Mouse (Mus musculus) neural tube, embryonic 13.5 days (tissue): ENCODE results near the gene Hbb-bs. TPM values are rescaled to one million over a fixed set of nuclear protein-coding genes. Genes with fewer than 3 reads are reported as not detected.
"Not testable (repeated sequence)": the region's sequence is repeated elsewhere in the genome, so short reads cannot be mapped to it uniquely, and the experiment has no call there.

Experiments
- ATAC-seq: fragments of 200-750 bp; cut with Nextera tagmentation; 2 replicates; pipeline ENCODE4 v1.8.0; 2017; ENCODE audit warnings: low read depth, mild to moderate bottlenecking, moderate TSS enrichment, moderate library complexity
- H3K27ac ChIP-seq: fragments of 300-500 bp; sonication (generic); replicated peaks from 2 replicates; pipeline ENCODE4 v1.5.1; 2015; ENCODE audit warnings: moderate library complexity, mild to moderate bottlenecking, inconsistent platforms
- H3K27me3 ChIP-seq: fragments of 300-500 bp; sonication (generic); 2 replicates; pipeline ENCODE4 v1.6.1; 2015; ENCODE audit warnings: mild to moderate bottlenecking, inconsistent platforms
- H3K36me3 ChIP-seq: fragments of 300-500 bp; sonication (generic); 2 replicates; pipeline ENCODE4 v1.6.1; 2015; ENCODE audit warnings: mild to moderate bottlenecking, inconsistent platforms
- H3K4me1 ChIP-seq: fragments of 300-500 bp; sonication (generic); replicated peaks from 2 replicates; pipeline ENCODE4 v1.6.1; 2015; ENCODE audit warnings: inconsistent platforms
- H3K4me2 ChIP-seq: fragments of 300-500 bp; sonication (generic); 2 replicates; pipeline ENCODE4 v1.6.1; 2015; ENCODE audit warnings: inconsistent platforms, mild to moderate bottlenecking, moderate library complexity
- H3K4me3 ChIP-seq: fragments of 300-500 bp; sonication (generic); 2 replicates; pipeline ENCODE4 v1.5.1; 2015; ENCODE audit warnings: mild to moderate bottlenecking, inconsistent platforms
- H3K9ac ChIP-seq: fragments of 300-500 bp; sonication (generic); 2 replicates; pipeline ENCODE4 v1.6.1; 2015; ENCODE audit warnings: moderate library complexity, mild to moderate bottlenecking, inconsistent platforms
- H3K9me3 ChIP-seq: fragments of 300-500 bp; sonication (generic); 2 replicates; pipeline ENCODE4 v1.6.1; 2016; ENCODE audit warnings: inconsistent platforms
- WGBS: fragments of 180-500 bp; shearing (Covaris S2); methylation state at CpG from one replicate; pipeline ENCODE4 v1.1.7; 2015; 5-methylcytosine and 5-hydroxymethylcytosine counted together
- polyA plus RNA-seq: library from polyadenylated mRNA; unstranded; fragments of >200 nt; fragmentation: Nextera tagmentation; extraction: Ambion mirVana; gene quantifications from 2 replicates; pipeline ENCODE4 v1.2.1, GENCODE M21; 2015

Gene Hbb-bs
- polyA plus RNA-seq, 1 experiment from 2014 or later: 2,140 TPM

- H3K4me1 ChIP-seq: no peaks in the 10 kb centered on the region
- H3K4me3 ChIP-seq: no peak overlapping the region
- no peaks in the 10 kb centered on the region for H3K36me3 ChIP-seq
- WGBS: 76% methylated on average over 1 of the region's 1 CpGs
- H3K27ac ChIP-seq: no peak overlapping the region
- no peak for ATAC-seq
- no peak overlapping the region for H3K4me2 ChIP-seq
- H3K9me3 ChIP-seq: no peaks in the 10 kb centered on the region
- no peaks in the 10 kb centered on the region for H3K27me3 ChIP-seq
- H3K9ac ChIP-seq: no peak overlapping the region
These were observed 18.1 kb downstream of the Hbb-bs start for GRCm38 (mm10) chr7:103809801-103810155.

GRCm38 (mm10) chr7:103808971-103809800 is 18.7 kb downstream of the Hbb-bs start:
- Histone ChIP-seq H3K4me2 (no peak overlapping the region), H3K9ac (no peak overlapping the region), H3K4me3 (no peak overlapping the region), H3K27ac (no peak overlapping the region), H3K4me1 (no peaks in the 10 kb centered on the region), H3K9me3 (no peaks in the 10 kb centered on the region), H3K36me3 (no peaks in the 10 kb centered on the region), H3K27me3 (no peaks in the 10 kb centered on the region)
- 71% methylated on average over 5 of the region's 5 CpGs for WGBS
- ATAC-seq: no peak

- not testable (repeated sequence) for H3K36me3 ChIP-seq, H3K4me2 ChIP-seq, H3K4me1 ChIP-seq, H3K9me3 ChIP-seq, H3K9ac ChIP-seq, ATAC-seq, H3K27ac ChIP-seq, H3K4me3 ChIP-seq, H3K27me3 ChIP-seq
- 67% methylated on average over 2 of the region's 2 CpGs for WGBS
These were observed 19.8 kb downstream of the Hbb-bs start for GRCm38 (mm10) chr7:103808120-103808519.

- ATAC-seq: no peak
- Histone ChIP-seq H3K9ac (no peak overlapping the region), H3K9me3 (no peaks in the 10 kb centered on the region), H3K27ac (no peak overlapping the region), H3K4me2 (no peak overlapping the region), H3K4me1 (no peaks in the 10 kb centered on the region), H3K36me3 (no peaks in the 10 kb centered on the region), H3K4me3 (no peak overlapping the region), H3K27me3 (no peaks in the 10 kb centered on the region)
- WGBS: 72% methylated on average over 1 of the region's 1 CpGs
These were observed 21.0 kb downstream of the Hbb-bs start for GRCm38 (mm10) chr7:103806856-103807255.

- 28% methylated on average over 4 of the region's 4 CpGs for WGBS
- H3K4me3 ChIP-seq: no peak overlapping the region
- no peaks in the 10 kb centered on the region for H3K9me3 ChIP-seq
- H3K4me1 ChIP-seq: no peaks in the 10 kb centered on the region
- no peak overlapping the region for H3K4me2 ChIP-seq
- H3K27me3 ChIP-seq: no peaks in the 10 kb centered on the region
- H3K36me3 ChIP-seq: no peaks in the 10 kb centered on the region
- ATAC-seq: no peak
- H3K27ac ChIP-seq: no peak overlapping the region
- H3K9ac ChIP-seq: no peak overlapping the region
These were observed 35.1 kb downstream of the Hbb-bs start for GRCm38 (mm10) chr7:103792669-103793388.

GRCm38 (mm10) chr7:103791721-103792120 is 36.2 kb downstream of the Hbb-bs start, which contains the start of gene Olfr67:
TSS of gene Olfr67 (minus strand) at chr7:103791821.
- H3K9ac ChIP-seq: no peak within 1 kb of the TSS
- no peak for ATAC-seq
- no peaks in the 10 kb centered on the region for H3K4me1 ChIP-seq
- no peaks in the 10 kb centered on the region for H3K36me3 ChIP-seq
- no peak within 1 kb of the TSS for H3K4me2 ChIP-seq
- no peaks in the 10 kb centered on the region for H3K9me3 ChIP-seq
- WGBS: 90% methylated on average over 3 of the region's 3 CpGs
- H3K27ac ChIP-seq: no peak within 1 kb of the TSS
- H3K27me3 ChIP-seq: no peaks in the 10 kb centered on the region
- no peak within 1 kb of the TSS for H3K4me3 ChIP-seq

GRCm38 (mm10) chr7:103779598-103779997 is 48.3 kb downstream of the Hbb-bs start, which contains the start of gene Olfr68:
TSS of gene Olfr68 (minus strand) at chr7:103779698.
- Histone ChIP-seq H3K27me3 (no peaks in the 10 kb centered on the region), H3K36me3 (no peaks in the 10 kb centered on the region), H3K9ac (no peak within 1 kb of the TSS), H3K27ac (no peak within 1 kb of the TSS), H3K4me3 (no peak within 1 kb of the TSS), H3K4me2 (no peak within 1 kb of the TSS), H3K4me1 (no peaks in the 10 kb centered on the region), H3K9me3 (no peaks in the 10 kb centered on the region)
- no peak for ATAC-seq
- 76% methylated on average over 3 of the region's 3 CpGs for WGBS

GRCm38 (mm10) chr7:103777652-103778051 is 50.2 kb downstream of the Hbb-bs start:
- not testable (repeated sequence) for H3K4me2 ChIP-seq, H3K27ac ChIP-seq, H3K36me3 ChIP-seq, H3K4me1 ChIP-seq, H3K27me3 ChIP-seq, H3K9me3 ChIP-seq, ATAC-seq, H3K4me3 ChIP-seq, H3K9ac ChIP-seq
- 85% methylated on average over 4 of the region's 4 CpGs for WGBS

Other genes starting within 250 kb of the Hbb-bs start
- gene Olfr618, start 238.0 kb downstream of the Hbb-bs start, polyA plus RNA-seq: not detected in 2 replicates
- not detected in 2 replicates for gene Olfr619, start 227.5 kb downstream of the Hbb-bs start, polyA plus RNA-seq
- gene Olfr620, start 215.6 kb downstream of the Hbb-bs start, polyA plus RNA-seq: not detected in 2 replicates
- gene Olfr622, start 185.4 kb downstream of the Hbb-bs start, polyA plus RNA-seq: not detected in 2 replicates
- not detected in 2 replicates for gene Olfr623, start 164.4 kb downstream of the Hbb-bs start, polyA plus RNA-seq
- gene Olfr624, start 156.9 kb downstream of the Hbb-bs start, polyA plus RNA-seq: 0.03 TPM in 1 of 2 replicates, not detected in the other
- gene Olfr625-ps1, start 145.4 kb downstream of the Hbb-bs start, polyA plus RNA-seq: not detected in 2 replicates
- gene Olfr243, start 113.4 kb downstream of the Hbb-bs start, polyA plus RNA-seq: not detected in 2 replicates
- gene Olfr628, start 97.7 kb downstream of the Hbb-bs start, polyA plus RNA-seq: not detected in 2 replicates
- not detected in 2 replicates for gene Olfr629, start 83.2 kb downstream of the Hbb-bs start, polyA plus RNA-seq
- not detected in 2 replicates for gene Olfr630, start 70.8 kb downstream of the Hbb-bs start, polyA plus RNA-seq
- not detected in 2 replicates for gene Olfr69, start 56.5 kb downstream of the Hbb-bs start, polyA plus RNA-seq
- not detected in 2 replicates for gene Olfr68, start 48.4 kb downstream of the Hbb-bs start, polyA plus RNA-seq
- gene Olfr67, start 36.3 kb downstream of the Hbb-bs start, polyA plus RNA-seq: not detected in 2 replicates
- 1,029 and 1,038 TPM in 2 replicates for gene Hbb-bt, start 14.1 kb downstream of the Hbb-bs start, polyA plus RNA-seq
- not detected in 2 replicates for gene Hbb-bh2, start 12.4 kb upstream of the Hbb-bs start, polyA plus RNA-seq
- gene Hbb-bh1, start 15.1 kb upstream of the Hbb-bs start, polyA plus RNA-seq: 31.8 and 57.0 TPM in 2 replicates
- 3,874 and 4,036 TPM in 2 replicates for gene Hbb-y, start 25.1 kb upstream of the Hbb-bs start, polyA plus RNA-seq
- not detected in 2 replicates for gene Olfr66, start 58.2 kb upstream of the Hbb-bs start, polyA plus RNA-seq
- gene Olfr64, start 66.4 kb upstream of the Hbb-bs start, polyA plus RNA-seq: not detected in 2 replicates
- not detected in 2 replicates for gene Olfr65, start 75.4 kb upstream of the Hbb-bs start, polyA plus RNA-seq
- not detected in 2 replicates for gene Olfr631, start 100.7 kb upstream of the Hbb-bs start, polyA plus RNA-seq
- gene Olfr632, start 106.3 kb upstream of the Hbb-bs start, polyA plus RNA-seq: 0.08 TPM in 1 of 2 replicates, not detected in the other
- gene Olfr633, start 116.3 kb upstream of the Hbb-bs start, polyA plus RNA-seq: not detected in 2 replicates
- gene Olfr635, start 143.1 kb upstream of the Hbb-bs start, polyA plus RNA-seq: not detected in 2 replicates
- gene Olfr638, start 170.7 kb upstream of the Hbb-bs start, polyA plus RNA-seq: not detected in 2 replicates
- gene Olfr639, start 189.2 kb upstream of the Hbb-bs start, polyA plus RNA-seq: not detected in 2 replicates
- gene Olfr640, start 197.5 kb upstream of the Hbb-bs start, polyA plus RNA-seq: not detected in 2 replicates
- gene Olfr641, start 207.3 kb upstream of the Hbb-bs start, polyA plus RNA-seq: not detected in 2 replicates
- not detected in 2 replicates for gene Olfr642, start 224.6 kb upstream of the Hbb-bs start, polyA plus RNA-seq
- gene 4930516K23Rik, start 233.3 kb upstream of the Hbb-bs start, polyA plus RNA-seq: not detected in 2 replicates
- gene Olfr644, start 243.8 kb upstream of the Hbb-bs start, polyA plus RNA-seq: not detected in 2 replicates